Mouse (Mus musculus) limb, embryonic 15.5 days (tissue): ENCODE measurements at regions not wholly inside any gene's neighbourhood (a gene's known extent, or its start where the extent isn't known, plus 50 kb on each side); places are given as distances from the start of the nearest gene placed in this dataset.
A peak's percentile ranks its signal among the peaks of the same experiment; 100 is the strongest.

Experiments
- ATAC-seq: fragments of 200-750 bp; cut with Nextera tagmentation; 2 replicates; pipeline ENCODE4 v1.8.0; 2017; ENCODE audit warnings: low read depth, moderate TSS enrichment; ENCODE audit not compliant: insufficient number of reproducible peaks, low FRiP score, low TSS enrichment
- H3K27ac ChIP-seq: fragments of 300-500 bp; sonication (generic); 2 replicates; pipeline ENCODE4 v1.5.1; 2015; ENCODE audit warnings: moderate library complexity, mild to moderate bottlenecking, inconsistent platforms
- H3K27me3 ChIP-seq: fragments of 300-500 bp; sonication (generic); 2 replicates; pipeline ENCODE4 v1.6.1; 2015; ENCODE audit warnings: inconsistent platforms
- H3K36me3 ChIP-seq: fragments of 300-500 bp; sonication (generic); 2 replicates; pipeline ENCODE4 v1.6.1; 2015; ENCODE audit warnings: inconsistent platforms
- H3K4me1 ChIP-seq: fragments of 300-500 bp; sonication (generic); 2 replicates; pipeline ENCODE4 v1.6.1; 2015; ENCODE audit warnings: inconsistent platforms
- H3K4me2 ChIP-seq: fragments of 300-500 bp; sonication (generic); 2 replicates; pipeline ENCODE4 v1.6.1; 2015; ENCODE audit warnings: mild to moderate bottlenecking, inconsistent platforms
- H3K4me3 ChIP-seq: fragments of 300-500 bp; sonication (generic); 2 replicates; pipeline ENCODE4 v1.5.1; 2015; ENCODE audit warnings: mild to moderate bottlenecking, inconsistent platforms
- H3K9ac ChIP-seq: fragments of 300-500 bp; sonication (generic); 2 replicates; pipeline ENCODE4 v1.6.1; 2015; ENCODE audit warnings: inconsistent platforms
- H3K9me3 ChIP-seq: fragments of 300-500 bp; sonication (generic); 2 replicates; pipeline ENCODE4 v1.6.1; 2016; ENCODE audit warnings: inconsistent platforms
- WGBS: fragments of 180-500 bp; shearing (Covaris S2); methylation state at CpG from one replicate; pipeline ENCODE4 v1.1.7; 2015; 5-methylcytosine and 5-hydroxymethylcytosine counted together

GRCm38 (mm10) chrX:133787112-133787511, 63.7 kb upstream of the Tnmd start:
- WGBS: 20% methylated on average over 1 of the region's 1 CpGs

GRCm38 (mm10) chrX:133754026-133754425, 65.2 kb upstream of the Pcdh19 start:
- H3K9me3 ChIP-seq: no peaks in the 10 kb centered on the region
- no peak for ATAC-seq
- 54% methylated on average over 1 of the region's 1 CpGs for WGBS
- H3K9ac ChIP-seq: no peak overlapping the region
- peak overlapping the region; percentile 27; the same call in 1 of the 2 replicates for H3K27ac ChIP-seq
- no peaks in the 10 kb centered on the region for H3K36me3 ChIP-seq
- H3K4me3 ChIP-seq: no peak overlapping the region
- H3K4me2 ChIP-seq: no peak overlapping the region
- H3K4me1 ChIP-seq: no peaks in the 10 kb centered on the region
- H3K27me3 ChIP-seq: no peaks in the 10 kb centered on the region

More at GRCm38 (mm10) chrX:133787112-133787511, 63.7 kb upstream of the Tnmd start:
- Histone ChIP-seq H3K9me3 (no peaks in the 10 kb centered on the region), H3K4me3 (no peak overlapping the region), H3K36me3 (no peaks in the 10 kb centered on the region), H3K9ac (no peak overlapping the region), H3K27ac (no peak overlapping the region), H3K4me2 (no peak overlapping the region), H3K4me1 (no peaks in the 10 kb centered on the region), H3K27me3 (no peaks in the 10 kb centered on the region)
- no peak for ATAC-seq

GRCm38 (mm10) chrX:133752232-133752631, 63.4 kb upstream of the Pcdh19 start:
- H3K27ac ChIP-seq: no peak overlapping the region
- H3K9ac ChIP-seq: no peak overlapping the region
- H3K27me3 ChIP-seq: no peaks in the 10 kb centered on the region
- H3K4me3 ChIP-seq: no peak overlapping the region
- H3K36me3 ChIP-seq: no peaks in the 10 kb centered on the region
- ATAC-seq: no peak
- H3K9me3 ChIP-seq: no peaks in the 10 kb centered on the region
- no peak overlapping the region for H3K4me2 ChIP-seq
- no peaks in the 10 kb centered on the region for H3K4me1 ChIP-seq
- WGBS: 56% methylated on average over 3 of the region's 3 CpGs

- Histone ChIP-seq H3K9ac (no peak overlapping the region), H3K4me2 (no peak overlapping the region), H3K36me3 (no peaks in the 10 kb centered on the region), H3K4me3 (no peak overlapping the region), H3K4me1 (no peaks in the 10 kb centered on the region), H3K9me3 (no peaks in the 10 kb centered on the region), H3K27ac (no peak overlapping the region), H3K27me3 (no peaks in the 10 kb centered on the region)
- ATAC-seq: no peak
These were observed 54.7 kb upstream of the Pcdh19 start for GRCm38 (mm10) chrX:133743446-133743845.

- Histone ChIP-seq H3K27ac (no peak overlapping the region), H3K4me3 (no peak overlapping the region), H3K9ac (no peak overlapping the region), H3K4me1 (no peaks in the 10 kb centered on the region), H3K4me2 (no peak overlapping the region), H3K36me3 (no peaks in the 10 kb centered on the region), H3K9me3 (no peaks in the 10 kb centered on the region), H3K27me3 (no peaks in the 10 kb centered on the region)
- no peak for ATAC-seq
- WGBS: 64% methylated on average over 6 of the region's 6 CpGs
These were observed 50.3 kb upstream of the Pcdh19 start for GRCm38 (mm10) chrX:133738980-133739632.
